Mouse (Mus musculus) heart, postnatal 0 days (tissue): ENCODE results near the gene Elane.

ENCODE experiments used
- CTCF ChIP-seq: IDR thresholded peaks from 2 replicates; pipeline ENCODE4 v1.5.1; 2016; ENCODE audit warnings: antibody characterized with exemption, control low read depth, low read depth
- EP300 ChIP-seq: IDR thresholded peaks from 2 replicates; pipeline ENCODE4 v1.6.1; 2016; ENCODE audit warnings: antibody characterized with exemption, low read depth

DNA sequence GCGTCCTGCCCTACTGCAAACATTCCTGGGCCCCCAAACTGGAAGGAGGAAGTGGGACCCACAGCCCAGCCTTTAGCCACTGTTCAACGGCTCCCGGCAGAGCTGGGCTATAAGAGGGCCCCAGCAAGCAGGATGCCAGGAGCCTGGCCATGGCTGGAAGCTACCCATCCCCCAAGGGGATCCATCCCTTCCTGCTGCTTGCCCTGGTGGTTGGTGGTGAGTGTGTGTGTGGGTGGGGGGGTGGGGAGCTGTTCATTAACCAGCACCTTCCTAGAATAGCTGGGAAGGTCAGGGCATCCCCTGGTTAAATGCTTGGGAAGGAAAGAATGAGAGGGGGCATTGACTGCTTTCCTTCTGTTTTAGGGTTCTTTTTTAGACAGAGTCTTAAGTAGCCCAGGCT lies 6.5 kb upstream of the Elane start:
- no peak for TF ChIP-seq CTCF
- TF ChIP-seq EP300: no peak
